Mouse (Mus musculus) olfactory bulb, adult 2 months (tissue): ENCODE results near the gene Ifit1bl2.

Experiments used
- CTCF ChIP-seq: fragments of 200-500 bp; IDR thresholded peaks from 2 replicates; pipeline ENCODE4 v1.5.1; 2012; ENCODE audit warnings: low read depth, mild to moderate bottlenecking, low read length, moderate library complexity; ENCODE audit not compliant: insufficient read depth
- POLR2A ChIP-seq: fragments of 200-500 bp; IDR thresholded peaks from 2 replicates; pipeline ENCODE4 v1.6.1; 2012; ENCODE audit warnings: mild to moderate bottlenecking, low read depth, low read length, moderate library complexity; ENCODE audit not compliant: insufficient read depth

- TF ChIP-seq CTCF (no peak), POLR2A (no peak)
Observed at GRCm38 (mm10) chr19:34605472-34605871, 35.1 kb downstream of the Ifit1bl2 start.
